Mouse (Mus musculus): ENCODE results near the gene Fndc8. TPM values are rescaled to one million over a fixed set of nuclear protein-coding genes. Genes with fewer than 3 reads are reported as not detected.

The Fndc8 gene
- polyA plus RNA-seq, 1 experiment from 2014 or later, result 0.35 TPM

DNA sequence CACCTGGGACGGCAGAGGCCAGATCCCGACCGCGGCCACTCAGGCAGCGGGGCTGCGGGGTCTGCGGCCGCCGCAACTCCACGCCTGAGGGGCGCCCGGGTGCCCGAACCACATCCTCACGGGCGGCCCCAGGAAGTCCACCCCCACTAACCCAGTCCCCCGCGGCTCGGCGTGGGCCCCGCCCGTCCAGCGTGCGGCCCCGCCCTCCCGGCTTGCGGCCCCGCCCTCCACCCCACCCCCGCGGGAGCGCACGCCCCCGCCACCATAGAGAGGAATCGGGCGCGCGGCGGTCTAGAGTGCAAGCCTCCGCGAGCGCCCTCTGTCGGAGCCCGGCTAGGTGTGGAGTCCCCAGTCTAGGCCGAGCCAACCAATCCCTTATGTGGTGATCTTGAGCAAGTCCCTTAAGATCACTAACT lies 20.9 kb upstream of the Fndc8 start, which contains the start of gene Rffl:
Gene Rffl, minus strand, starts transcription at position 180 of the 416 bp plus-strand sequence.
- Histone ChIP-seq H3K4me3 (peak within 1 kb of the TSS; percentile 88), H3K9me3 (no peaks in the 10 kb centered on the region)
- under 1% methylated on average over 43 of the region's 43 CpGs for WGBS

DNA sequence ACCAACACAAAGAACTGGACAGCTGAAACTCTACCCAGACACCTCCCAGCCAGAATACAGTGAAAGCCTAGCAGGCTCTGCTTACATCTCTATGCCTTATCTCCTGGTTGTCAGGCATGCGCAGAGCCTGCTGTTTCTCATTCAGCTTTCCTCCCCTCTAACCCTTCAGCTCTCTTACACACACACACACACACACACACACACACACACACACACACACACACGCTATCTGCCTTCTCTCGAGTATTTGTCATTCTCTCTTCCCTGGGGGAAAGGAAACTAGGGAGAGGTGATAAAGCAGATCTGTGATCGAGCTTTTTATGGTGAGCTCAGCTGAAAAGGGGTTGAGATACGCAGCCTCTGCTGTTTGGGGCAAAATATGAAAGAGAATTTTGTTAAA lies 17.0 kb upstream of the Fndc8 start:
- Histone ChIP-seq H3K27me3 (replicated peaks; ENCODE audit: low read depth, poor library complexity, severe bottlenecking) (no peaks in the 10 kb centered on the region), H3K27ac (replicated peaks) (no peak overlapping the region), H3K4me1 (peaks cover 10% of the 10 kb centered on the region), H3K9me3 (no peaks in the 10 kb centered on the region), H3K36me3 (replicated peaks) (peaks cover 14% of the 10 kb centered on the region), H3K4me3 (no peak overlapping the region)
- no peak for DNase-seq (ENCODE audit: low spot score)
- 82% methylated on average over 5 of the region's 5 CpGs for WGBS

More for the DNA sequence above, 20.9 kb upstream of the Fndc8 start, which contains the start of gene Rffl:
- H3K27ac ChIP-seq (replicated peaks), result peak within 1 kb of the TSS; percentile 85
- DNase-seq (ENCODE audit: low spot score), result peak; percentile 95
- H3K4me1 ChIP-seq, result peaks cover 12% of the 10 kb centered on the region
- no peaks in the 10 kb centered on the region for H3K27me3 ChIP-seq (replicated peaks; ENCODE audit: low read depth, poor library complexity, severe bottlenecking)
- H3K36me3 ChIP-seq (replicated peaks), result no peaks in the 10 kb centered on the region

DNA sequence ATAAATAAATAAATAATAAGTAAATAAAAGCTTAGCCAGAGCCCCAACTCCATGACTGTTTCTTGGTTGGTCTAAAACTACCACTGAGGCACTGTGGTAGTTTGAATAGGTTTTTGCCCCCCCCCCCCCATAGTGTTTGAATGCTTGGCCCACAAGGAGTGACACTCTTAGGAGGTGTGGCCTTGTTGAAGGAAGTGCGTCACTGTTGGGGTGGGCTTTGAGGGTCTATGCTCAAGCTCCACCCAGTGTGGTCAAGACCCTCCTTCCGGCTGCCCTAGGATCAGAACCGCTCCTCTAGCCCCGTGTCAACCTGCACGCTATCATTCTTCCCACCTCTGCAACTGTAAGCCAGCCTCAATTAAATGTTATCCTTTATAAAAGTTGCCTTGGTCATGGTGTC lies 16.3 kb upstream of the Fndc8 start:
- no peak for DNase-seq (ENCODE audit: low spot score)
- no peaks in the 10 kb centered on the region for H3K9me3 ChIP-seq
- no peaks in the 10 kb centered on the region for H3K27me3 ChIP-seq (replicated peaks; ENCODE audit: low read depth, poor library complexity, severe bottlenecking)
- H3K4me3 ChIP-seq, result no peak overlapping the region
- WGBS, result 90% methylated on average over 5 of the region's 5 CpGs
- peaks cover 3% of the 10 kb centered on the region; the same call in 1 of the 2 replicates for H3K4me1 ChIP-seq
- peaks cover 17% of the 10 kb centered on the region for H3K36me3 ChIP-seq (replicated peaks)
- H3K27ac ChIP-seq (replicated peaks), result no peak overlapping the region

DNA sequence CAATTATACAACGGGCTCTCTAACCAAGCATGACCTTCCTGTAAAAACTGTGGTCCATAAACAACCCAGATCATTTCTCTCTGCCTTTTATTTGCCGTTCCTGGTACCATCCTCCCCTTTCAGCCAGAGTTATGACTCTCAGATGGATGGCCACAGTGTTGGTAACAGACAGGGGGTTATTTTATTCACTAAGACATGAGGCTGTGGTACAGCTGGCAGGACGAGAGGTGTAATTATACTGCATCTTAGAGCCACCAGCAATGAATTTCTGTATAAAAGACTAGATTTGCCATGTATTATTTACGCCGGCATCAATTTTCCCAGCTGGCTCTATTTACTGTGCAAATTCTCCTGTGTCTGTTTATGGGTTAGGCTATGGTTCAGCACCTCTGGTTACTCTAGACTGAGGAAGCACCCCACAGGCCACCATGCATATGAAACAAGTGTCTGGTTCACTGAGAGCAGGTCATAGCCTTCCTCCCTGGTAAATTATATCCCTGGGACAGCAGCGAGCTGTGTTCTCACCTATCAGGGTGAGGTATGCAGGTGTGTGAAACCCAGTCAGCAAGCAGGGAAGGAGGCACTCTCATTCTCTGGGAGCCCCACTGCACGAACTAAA lies 14.1 kb upstream of the Fndc8 start:
- H3K36me3 ChIP-seq (replicated peaks), result peaks cover 32% of the 10 kb centered on the region
- no peaks in the 10 kb centered on the region for H3K9me3 ChIP-seq
- no peaks in the 10 kb centered on the region for H3K27me3 ChIP-seq (replicated peaks; ENCODE audit: low read depth, poor library complexity, severe bottlenecking)
- DNase-seq (ENCODE audit: low spot score), result no peak
- no peak overlapping the region for H3K4me3 ChIP-seq
- WGBS, result 88% methylated on average over 7 of the region's 7 CpGs
- H3K27ac ChIP-seq (replicated peaks), result no peak overlapping the region
- H3K4me1 ChIP-seq, result no peaks in the 10 kb centered on the region

DNA sequence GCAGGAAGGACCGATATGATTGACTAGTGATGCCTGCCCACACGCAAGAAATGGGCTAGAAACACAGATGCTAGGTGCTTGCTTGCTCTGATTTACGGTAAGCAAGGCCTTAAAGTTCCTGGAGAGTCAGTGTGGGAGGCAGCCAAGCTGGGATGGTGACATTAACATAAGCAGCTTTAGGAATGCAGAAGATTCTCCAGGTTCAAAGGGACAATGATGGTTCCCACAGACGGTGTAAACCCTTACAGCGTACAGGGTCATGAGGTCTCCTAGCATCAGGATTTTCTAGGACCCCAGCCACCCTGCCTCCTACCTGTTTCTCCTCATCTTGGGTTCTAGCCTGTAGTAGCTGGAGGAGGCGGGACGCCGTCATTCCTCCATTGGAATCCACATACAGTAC lies 8.7 kb upstream of the Fndc8 start:
- H3K27ac ChIP-seq (replicated peaks), result no peak overlapping the region
- peaks cover under 1% of the 10 kb centered on the region; the same call in 1 of the 2 replicates for H3K4me1 ChIP-seq
- no peaks in the 10 kb centered on the region for H3K9me3 ChIP-seq
- WGBS, result 69% methylated on average over 8 of the region's 8 CpGs
- peaks cover 34% of the 10 kb centered on the region for H3K36me3 ChIP-seq (replicated peaks)
- H3K27me3 ChIP-seq (replicated peaks; ENCODE audit: low read depth, poor library complexity, severe bottlenecking), result no peaks in the 10 kb centered on the region
- no peak for DNase-seq (ENCODE audit: low spot score)
- H3K4me3 ChIP-seq, result no peak overlapping the region

GRCm38 (mm10) chr11:82886559-82886958 lies 5.4 kb upstream of the Fndc8 start:
- Histone ChIP-seq H3K27me3 (replicated peaks; ENCODE audit: low read depth, poor library complexity, severe bottlenecking) (0 out of 2 replicates have a peak, but pooled peaks cover 2% of the 10 kb centered on the region), H3K4me3 (no peak overlapping the region), H3K9me3 (no peaks in the 10 kb centered on the region), H3K4me1 (peaks cover 22% of the 10 kb centered on the region), H3K27ac (replicated peaks) (no peak overlapping the region), H3K36me3 (replicated peaks) (peaks cover 15% of the 10 kb centered on the region)
- DNase-seq (ENCODE audit: low spot score), result no peak
- WGBS, result 87% methylated on average over 3 of the region's 3 CpGs

GRCm38 (mm10) chr11:82888491-82888946 lies 3.4 kb upstream of the Fndc8 start:
- no peak for DNase-seq (ENCODE audit: low spot score)

DNA sequence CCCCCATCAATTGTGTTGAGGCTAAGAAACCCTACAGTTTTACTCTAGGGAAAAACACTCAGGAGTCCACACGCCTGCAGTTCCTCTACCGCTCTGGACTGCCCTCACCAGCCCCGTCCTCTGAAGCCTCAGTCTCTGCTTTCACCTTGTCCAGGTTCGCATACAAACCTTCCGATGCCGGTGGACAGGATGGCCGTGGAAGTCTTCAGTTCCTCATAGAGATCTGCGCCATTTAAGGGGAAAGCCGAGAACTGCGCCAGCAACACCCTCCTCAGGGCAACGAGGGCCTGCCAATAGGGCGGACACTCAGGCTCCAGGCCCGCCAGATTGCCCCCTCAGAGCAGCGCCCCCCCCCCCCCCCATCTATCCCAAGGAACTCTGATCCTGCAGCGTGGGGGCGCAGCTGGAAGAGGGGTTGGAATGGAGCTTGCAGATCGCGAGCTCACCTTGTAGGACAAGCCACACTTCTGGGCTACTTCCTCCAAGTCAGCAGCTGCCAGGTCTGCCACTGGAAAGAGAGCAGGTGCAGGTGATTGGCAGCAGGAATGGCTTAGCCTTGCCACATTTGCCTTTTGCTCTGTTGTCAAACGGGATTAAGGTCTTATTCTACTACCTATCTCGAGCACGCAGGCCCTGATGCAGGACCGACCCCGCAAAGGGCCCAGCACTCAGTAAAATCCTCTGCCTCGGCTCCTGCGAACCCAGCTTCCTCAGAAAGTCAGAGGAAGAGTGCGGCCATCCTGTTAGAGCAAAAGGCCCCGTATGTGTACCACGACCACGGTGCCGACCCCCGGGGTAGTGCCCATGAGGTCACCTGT lies 2.2 kb upstream of the Fndc8 start:
- H3K4me1 ChIP-seq, result peaks cover 22% of the 10 kb centered on the region
- no peak for DNase-seq (ENCODE audit: low spot score)
- H3K36me3 ChIP-seq (replicated peaks), result no peaks in the 10 kb centered on the region
- WGBS, result 10% methylated on average over 31 of the region's 31 CpGs
- no peaks in the 10 kb centered on the region for H3K9me3 ChIP-seq
- peak overlapping the region; percentile 86 for H3K27ac ChIP-seq (replicated peaks)
- peak overlapping the region; percentile 78 for H3K4me3 ChIP-seq
- H3K27me3 ChIP-seq (replicated peaks; ENCODE audit: low read depth, poor library complexity, severe bottlenecking), result peaks cover 7% of the 10 kb centered on the region; the same call in 1 of the 2 replicates

More at GRCm38 (mm10) chr11:82888491-82888946, 3.4 kb upstream of the Fndc8 start:
- peaks cover 7% of the 10 kb centered on the region; the same call in 1 of the 2 replicates for H3K27me3 ChIP-seq (replicated peaks; ENCODE audit: low read depth, poor library complexity, severe bottlenecking)
- H3K36me3 ChIP-seq (replicated peaks), result no peaks in the 10 kb centered on the region
- H3K4me3 ChIP-seq, result 0 out of 2 replicates have a peak overlapping the region, but pooled peaks have one; percentile 17
- no peak overlapping the region for H3K27ac ChIP-seq (replicated peaks)
- no peaks in the 10 kb centered on the region for H3K9me3 ChIP-seq
- H3K4me1 ChIP-seq, result peaks cover 22% of the 10 kb centered on the region
- 72% methylated on average over 10 of the region's 10 CpGs for WGBS

DNA sequence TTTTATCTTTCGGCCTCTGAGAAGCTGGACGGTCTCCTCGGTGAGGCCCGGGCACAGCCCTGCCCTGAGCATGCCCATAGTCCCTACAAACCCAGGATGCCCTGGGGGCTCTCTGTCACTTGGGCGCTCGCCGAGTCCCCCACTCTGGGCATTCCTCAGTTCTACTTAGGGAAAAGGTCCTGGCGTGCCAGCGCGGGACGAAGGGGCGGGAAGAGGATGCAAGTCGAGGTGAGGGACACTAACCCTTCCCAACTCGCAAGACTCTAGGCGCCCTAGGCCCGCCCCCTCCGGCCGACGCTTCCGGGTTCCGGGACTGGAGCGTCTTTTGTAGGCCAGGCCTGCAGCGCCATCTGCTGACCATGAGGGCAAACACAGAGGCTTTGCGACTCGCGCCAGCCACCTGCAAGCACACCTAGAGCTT lies 1.6 kb upstream of the Fndc8 start, which contains the start of gene Rad51d:
Gene Rad51d, minus strand, starts transcription at position 273 of the 421 bp plus-strand sequence.
- H3K27me3 ChIP-seq (replicated peaks; ENCODE audit: low read depth, poor library complexity, severe bottlenecking), result peaks cover 7% of the 10 kb centered on the region; the same call in 1 of the 2 replicates
- H3K4me3 ChIP-seq, result peak within 1 kb of the TSS; percentile 78
- no peaks in the 10 kb centered on the region for H3K9me3 ChIP-seq
- peaks cover 22% of the 10 kb centered on the region for H3K4me1 ChIP-seq
- H3K36me3 ChIP-seq (replicated peaks), result no peaks in the 10 kb centered on the region
- H3K27ac ChIP-seq (replicated peaks), result peak within 1 kb of the TSS; percentile 86
- DNase-seq (ENCODE audit: low spot score), result peak; percentile 96
- WGBS, result under 1% methylated on average over 26 of the region's 26 CpGs

- Histone ChIP-seq H3K9me3 (no peaks in the 10 kb centered on the region), H3K27ac (replicated peaks) (no peak overlapping the region), H3K27me3 (replicated peaks; ENCODE audit: low read depth, poor library complexity, severe bottlenecking) (no peaks in the 10 kb centered on the region), H3K4me3 (no peak overlapping the region), H3K36me3 (replicated peaks) (peaks cover 53% of the 10 kb centered on the region), H3K4me1 (no peaks in the 10 kb centered on the region)
- DNase-seq (ENCODE audit: low spot score), result no peak
- 89% methylated on average over 10 of the region's 10 CpGs for WGBS
Measured at GRCm38 (mm10) chr11:82897478-82897877, 5.6 kb downstream of the Fndc8 start.

GRCm38 (mm10) chr11:82899720-82900119 lies 7.8 kb downstream of the Fndc8 start:
- H3K9me3 ChIP-seq, result no peaks in the 10 kb centered on the region
- no peaks in the 10 kb centered on the region for H3K4me1 ChIP-seq
- DNase-seq (ENCODE audit: low spot score), result no peak
- H3K27me3 ChIP-seq (replicated peaks; ENCODE audit: low read depth, poor library complexity, severe bottlenecking), result no peaks in the 10 kb centered on the region
- H3K4me3 ChIP-seq, result no peak overlapping the region
- 95% methylated on average over 5 of the region's 5 CpGs for WGBS
- H3K27ac ChIP-seq (replicated peaks), result no peak overlapping the region
- H3K36me3 ChIP-seq (replicated peaks), result peaks cover 76% of the 10 kb centered on the region

DNA sequence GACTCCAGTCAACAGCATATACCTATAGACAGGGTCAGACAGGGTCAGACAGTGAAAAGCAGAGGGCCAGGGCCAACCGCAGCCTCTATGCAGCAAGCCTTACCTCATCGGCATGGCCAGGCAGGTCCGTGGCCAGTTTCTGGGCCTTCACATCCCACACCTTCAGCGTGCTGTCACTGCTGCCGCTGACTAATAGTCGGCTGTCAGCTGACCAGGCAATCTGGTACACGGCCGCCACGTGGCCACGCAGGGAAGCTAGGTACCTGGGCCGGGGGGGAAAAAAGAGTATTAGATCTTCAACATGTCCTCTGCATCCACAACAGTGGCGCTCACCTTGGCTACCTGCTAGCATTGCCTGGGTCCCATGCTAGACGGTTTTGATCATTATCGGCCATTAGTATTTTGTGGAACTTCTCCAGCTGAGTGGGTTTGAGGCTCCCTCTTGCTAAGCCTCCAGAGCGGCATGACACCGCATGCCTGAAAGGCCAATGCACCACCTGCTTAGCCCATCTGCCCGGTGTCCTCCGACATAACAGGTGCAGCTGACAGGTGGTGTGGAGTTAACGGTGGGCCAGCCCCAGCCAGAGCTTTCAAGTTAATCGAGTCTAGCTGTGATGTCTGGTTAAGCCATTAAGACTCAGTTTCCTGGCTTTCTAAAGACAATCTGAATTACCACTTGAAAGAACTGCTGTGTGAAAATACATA lies 9.8 kb downstream of the Fndc8 start:
- Histone ChIP-seq H3K36me3 (replicated peaks) (peaks cover 96% of the 10 kb centered on the region), H3K9me3 (no peaks in the 10 kb centered on the region), H3K4me1 (no peaks in the 10 kb centered on the region), H3K4me3 (no peak overlapping the region), H3K27me3 (replicated peaks; ENCODE audit: low read depth, poor library complexity, severe bottlenecking) (no peaks in the 10 kb centered on the region), H3K27ac (replicated peaks) (no peak overlapping the region)
- DNase-seq (ENCODE audit: low spot score), result no peak
- 97% methylated on average over 20 of the region's 20 CpGs for WGBS
